Mouse (Mus musculus): ENCODE measurements around the gene Thpo. TPM values are rescaled to one million over a fixed set of nuclear protein-coding genes. Genes with fewer than 3 reads are reported as not detected.

Gene Thpo
- polyA plus RNA-seq, 2 experiments, result 0.78 to 3.8 TPM

- H3K27me3 ChIP-seq (ENCODE audit: control insufficient read depth, insufficient read depth, low read length), result peaks cover 15% of the 10 kb centered on the region
- no peaks in the 10 kb centered on the region for H3K9me3 ChIP-seq (ENCODE audit: control insufficient read depth, low read length)
- no peak overlapping the region for H3K4me3 ChIP-seq (replicated peaks; ENCODE audit: low read length)
- 85% methylated on average over 9 of the region's 9 CpGs for WGBS
- H3K27ac ChIP-seq (replicated peaks; ENCODE audit: low read depth, low read length), result no peak overlapping the region
- H3K4me2 ChIP-seq (replicated peaks; ENCODE audit: low read depth, low read length, severe bottlenecking), result no peak overlapping the region
- no peaks in the 10 kb centered on the region for H3K4me1 ChIP-seq (ENCODE audit: control insufficient read depth, insufficient read depth, low read length)
- peaks cover 17% of the 10 kb centered on the region; the same call in 1 of the 2 replicates for H3K36me3 ChIP-seq (ENCODE audit: control insufficient read depth, insufficient read depth, low read length)
- no peak for DNase-seq (ENCODE audit: low spot score)
- ATAC-seq (ENCODE audit: low FRiP score, low read depth), result no peak
- no peak for TF ChIP-seq POLR2A (IDR thresholded peaks at IDR 0.05; ENCODE audit: borderline replicate concordance, extremely low read depth, insufficient read depth, insufficient read length)
- no peak overlapping the region for H3K9ac ChIP-seq (ENCODE audit: low read depth, low read length, severe bottlenecking)
These were observed 5.5 kb upstream of the Thpo start for GRCm38 (mm10) chr16:20739845-20740244.

GRCm38 (mm10) chr16:20736823-20737222, 2.5 kb upstream of the Thpo start:
- no peak overlapping the region for H3K4me2 ChIP-seq (replicated peaks; ENCODE audit: low read depth, low read length, severe bottlenecking)
- peaks cover 26% of the 10 kb centered on the region for H3K27me3 ChIP-seq (ENCODE audit: control insufficient read depth, insufficient read depth, low read length)
- DNase-seq (ENCODE audit: low spot score) (no peak), ATAC-seq (ENCODE audit: low FRiP score, low read depth) (no peak)
- no peak overlapping the region for H3K27ac ChIP-seq (replicated peaks; ENCODE audit: low read depth, low read length)
- H3K9ac ChIP-seq (ENCODE audit: low read depth, low read length, severe bottlenecking), result no peak overlapping the region
- H3K36me3 ChIP-seq (ENCODE audit: control insufficient read depth, insufficient read depth, low read length), result peaks cover 17% of the 10 kb centered on the region; the same call in 1 of the 2 replicates
- peaks cover 7% of the 10 kb centered on the region; the same call in 1 of the 2 replicates for H3K4me1 ChIP-seq (ENCODE audit: control insufficient read depth, insufficient read depth, low read length)
- 81% methylated on average over 5 of the region's 5 CpGs for WGBS
- no peak for TF ChIP-seq POLR2A (IDR thresholded peaks at IDR 0.05; ENCODE audit: borderline replicate concordance, extremely low read depth, insufficient read depth, insufficient read length)
- H3K4me3 ChIP-seq (replicated peaks; ENCODE audit: low read length), result no peak overlapping the region
- H3K9me3 ChIP-seq (ENCODE audit: control insufficient read depth, low read length), result no peaks in the 10 kb centered on the region

GRCm38 (mm10) chr16:20736168-20736567, 1.9 kb upstream of the Thpo start:
- H3K9ac ChIP-seq (ENCODE audit: low read depth, low read length, severe bottlenecking), result no peak overlapping the region
- WGBS, result 90% methylated on average over 7 of the region's 7 CpGs
- H3K4me2 ChIP-seq (replicated peaks; ENCODE audit: low read depth, low read length, severe bottlenecking), result no peak overlapping the region
- TF ChIP-seq POLR2A (IDR thresholded peaks at IDR 0.05; ENCODE audit: borderline replicate concordance, extremely low read depth, insufficient read depth, insufficient read length), result no peak
- H3K27ac ChIP-seq (replicated peaks; ENCODE audit: low read depth, low read length), result no peak overlapping the region
- H3K4me1 ChIP-seq (ENCODE audit: control insufficient read depth, insufficient read depth, low read length), result peaks cover 7% of the 10 kb centered on the region; the same call in 1 of the 2 replicates
- no peak for DNase-seq (ENCODE audit: low spot score)
- peaks cover 17% of the 10 kb centered on the region; the same call in 1 of the 2 replicates for H3K36me3 ChIP-seq (ENCODE audit: control insufficient read depth, insufficient read depth, low read length)
- H3K27me3 ChIP-seq (ENCODE audit: control insufficient read depth, insufficient read depth, low read length), result peaks cover 26% of the 10 kb centered on the region
- no peaks in the 10 kb centered on the region for H3K9me3 ChIP-seq (ENCODE audit: control insufficient read depth, low read length)
- no peak for ATAC-seq (ENCODE audit: low FRiP score, low read depth)
- no peak overlapping the region for H3K4me3 ChIP-seq (replicated peaks; ENCODE audit: low read length)

- H3K27me3 ChIP-seq (ENCODE audit: control insufficient read depth, insufficient read depth, low read length), result peaks cover 26% of the 10 kb centered on the region
- TF ChIP-seq POLR2A (IDR thresholded peaks at IDR 0.05; ENCODE audit: borderline replicate concordance, extremely low read depth, insufficient read depth, insufficient read length), result no peak
- H3K36me3 ChIP-seq (ENCODE audit: control insufficient read depth, insufficient read depth, low read length), result peaks cover 17% of the 10 kb centered on the region; the same call in 1 of the 2 replicates
- H3K9ac ChIP-seq (ENCODE audit: low read depth, low read length, severe bottlenecking), result no peak overlapping the region
- peaks cover 7% of the 10 kb centered on the region; the same call in 1 of the 2 replicates for H3K4me1 ChIP-seq (ENCODE audit: control insufficient read depth, insufficient read depth, low read length)
- H3K9me3 ChIP-seq (ENCODE audit: control insufficient read depth, low read length), result no peaks in the 10 kb centered on the region
- H3K4me3 ChIP-seq (replicated peaks; ENCODE audit: low read length), result no peak overlapping the region
- WGBS, result 74% methylated on average over 5 of the region's 5 CpGs
- H3K4me2 ChIP-seq (replicated peaks; ENCODE audit: low read depth, low read length, severe bottlenecking), result no peak overlapping the region
- ATAC-seq (ENCODE audit: low FRiP score, low read depth) (no peak), DNase-seq (ENCODE audit: low spot score) (no peak)
- no peak overlapping the region for H3K27ac ChIP-seq (replicated peaks; ENCODE audit: low read depth, low read length)
These were observed 1.3 kb upstream of the Thpo start for GRCm38 (mm10) chr16:20735651-20736050.

GRCm38 (mm10) chr16:20732925-20733730, 1.2 kb downstream of the Thpo start, which contains the start of gene Chrd:
Chrd (plus strand) TSS chr16:20733127.
- under 1% methylated on average over 56 of the region's 70 CpGs for WGBS
- peak within 1 kb of the TSS; percentile 96 for H3K4me2 ChIP-seq (replicated peaks; ENCODE audit: low read depth, low read length, severe bottlenecking)
- no peak for TF ChIP-seq POLR2A (IDR thresholded peaks at IDR 0.05; ENCODE audit: borderline replicate concordance, extremely low read depth, insufficient read depth, insufficient read length)
- peak within 1 kb of the TSS; percentile 86 for H3K9ac ChIP-seq (ENCODE audit: low read depth, low read length, severe bottlenecking)
- peaks cover 13% of the 10 kb centered on the region; the same call in 1 of the 2 replicates for H3K36me3 ChIP-seq (ENCODE audit: control insufficient read depth, insufficient read depth, low read length)
- peak; percentile 66 for DNase-seq (ENCODE audit: low spot score)
- peaks cover 26% of the 10 kb centered on the region for H3K27me3 ChIP-seq (ENCODE audit: control insufficient read depth, insufficient read depth, low read length)
- peak within 1 kb of the TSS; percentile 85 for H3K27ac ChIP-seq (replicated peaks; ENCODE audit: low read depth, low read length)
- peak; percentile 90 for ATAC-seq (ENCODE audit: low FRiP score, low read depth)
- peaks cover 7% of the 10 kb centered on the region; the same call in 1 of the 2 replicates for H3K4me1 ChIP-seq (ENCODE audit: control insufficient read depth, insufficient read depth, low read length)
- H3K4me3 ChIP-seq (replicated peaks; ENCODE audit: low read length), result peak within 1 kb of the TSS; percentile 73
- H3K9me3 ChIP-seq (ENCODE audit: control insufficient read depth, low read length), result no peaks in the 10 kb centered on the region

Data from limb, embryonic 14.5 days (tissue).